Mouse (Mus musculus) heart, postnatal 0 days (tissue): ENCODE data around the gene Trim10. TPM values are rescaled to one million over a fixed set of nuclear protein-coding genes. Genes with fewer than 3 reads are reported as not detected.

Experiments
- ATAC-seq: fragments of 200-750 bp; cut with Nextera tagmentation; 2 replicates; pipeline ENCODE4 v1.8.0; 2017; ENCODE audit warnings: low read depth, moderate number of reproducible peaks, moderate library complexity; ENCODE audit not compliant: insufficient read depth
- DNase-seq: peaks from one replicate; pipeline ENCODE4 v3.0.0-alpha.2; 2016; ENCODE audit warnings: low spot score
- H3K27ac ChIP-seq: fragments of 300-500 bp; sonication (generic); 2 replicates; pipeline ENCODE4 v1.5.1; 2014; ENCODE audit warnings: low read depth, mild to moderate bottlenecking
- H3K27me3 ChIP-seq: fragments of 300-500 bp; sonication (generic); 2 replicates; pipeline ENCODE4 v1.6.1; 2014; ENCODE audit warnings: low read length, mixed read lengths; ENCODE audit not compliant: control insufficient read depth, insufficient read depth
- H3K36me3 ChIP-seq: fragments of 300-500 bp; sonication (generic); replicated peaks from 2 replicates; pipeline ENCODE4 v1.6.1; 2014; ENCODE audit warnings: low read length, mixed read lengths; ENCODE audit not compliant: control insufficient read depth, insufficient read depth
- H3K4me1 ChIP-seq: fragments of 300-500 bp; sonication (generic); 2 replicates; pipeline ENCODE4 v1.6.1; 2014; ENCODE audit warnings: antibody characterized with exemption; ENCODE audit not compliant: control insufficient read depth, insufficient read depth
- H3K4me2 ChIP-seq: fragments of 300-500 bp; sonication (generic); 2 replicates; pipeline ENCODE4 v1.6.1; 2014; ENCODE audit warnings: low read depth, mild to moderate bottlenecking, low read length, moderate library complexity
- H3K4me3 ChIP-seq: fragments of 300-500 bp; sonication (generic); 2 replicates; pipeline ENCODE4 v1.5.1; 2014; ENCODE audit warnings: low read depth, low read length
- H3K9ac ChIP-seq: fragments of 300-500 bp; sonication (generic); replicated peaks from 2 replicates; pipeline ENCODE4 v1.6.1; 2014; ENCODE audit warnings: low read depth, low read length, mixed read lengths
- H3K9me3 ChIP-seq: fragments of 300-500 bp; sonication (generic); replicated peaks from 2 replicates; pipeline ENCODE4 v1.6.1; 2016; ENCODE audit warnings: low read length; ENCODE audit not compliant: control insufficient read depth
- CTCF ChIP-seq: IDR thresholded peaks from 2 replicates; pipeline ENCODE4 v1.5.1; 2016; ENCODE audit warnings: antibody characterized with exemption, control low read depth, low read depth
- EP300 ChIP-seq: IDR thresholded peaks from 2 replicates; pipeline ENCODE4 v1.6.1; 2016; ENCODE audit warnings: antibody characterized with exemption, low read depth
- WGBS: fragments of 180-500 bp; shearing (Covaris S2); extraction: QIAGEN DNeasy Blood & Tissue Kit; methylation state at CpG from one replicate; pipeline ENCODE4 v1.1.7; 2014; 5-methylcytosine and 5-hydroxymethylcytosine counted together
- polyA plus RNA-seq: library from polyadenylated mRNA; unstranded; fragments of >200 nt; fragmentation: Nextera tagmentation; extraction: Ambion mirVana; gene quantifications from 2 replicates; pipeline ENCODE4 v1.2.1, GENCODE M21; 2015
- total RNA-seq: library from RNA; depleted of rRNA; stranded (reverse); fragments of >200 nt; gene quantifications from 2 replicates; pipeline ENCODE4 v1.2.3, GENCODE M21; 2014; ENCODE audit warnings: low replicate concordance

Gene Trim10
- total and polyA plus RNA-seq, 2 experiments from 2014 or later, result 0.15 to 0.97 TPM

GRCm38 (mm10) chr17:36900691-36901090 is 31.3 kb downstream of the Trim10 start:
- Histone ChIP-seq H3K4me2 (no peak overlapping the region), H3K4me3 (no peak overlapping the region), H3K27me3 (no peaks in the 10 kb centered on the region), H3K36me3 (no peaks in the 10 kb centered on the region), H3K4me1 (no peaks in the 10 kb centered on the region), H3K27ac (no peak overlapping the region), H3K9ac (no peak overlapping the region), H3K9me3 (no peaks in the 10 kb centered on the region)
- ATAC-seq (no peak), DNase-seq (no peak)
- 37% methylated on average over 1 of the region's 1 CpGs for WGBS
- TF ChIP-seq EP300, result no peak
- peak; percentile 24 for TF ChIP-seq CTCF

- 56% methylated on average over 3 of the region's 3 CpGs for WGBS
- H3K4me2 ChIP-seq, result no peak overlapping the region
- no peak overlapping the region for H3K27ac ChIP-seq
- TF ChIP-seq CTCF (no peak), EP300 (no peak)
- no peak overlapping the region for H3K9ac ChIP-seq
- no peak for DNase-seq
- H3K4me1 ChIP-seq, result no peaks in the 10 kb centered on the region
- ATAC-seq, result no peak
- no peaks in the 10 kb centered on the region for H3K9me3 ChIP-seq
- H3K27me3 ChIP-seq, result no peaks in the 10 kb centered on the region
- H3K4me3 ChIP-seq, result no peak overlapping the region
- H3K36me3 ChIP-seq, result no peaks in the 10 kb centered on the region
These were observed 34.3 kb downstream of the Trim10 start for GRCm38 (mm10) chr17:36903651-36904050.

GRCm38 (mm10) chr17:36908235-36908634 is 38.9 kb downstream of the Trim10 start:
- Histone ChIP-seq H3K4me2 (no peak overlapping the region), H3K4me1 (no peaks in the 10 kb centered on the region), H3K9me3 (no peaks in the 10 kb centered on the region), H3K4me3 (no peak overlapping the region), H3K9ac (no peak overlapping the region), H3K27me3 (peaks cover 8% of the 10 kb centered on the region), H3K27ac (no peak overlapping the region), H3K36me3 (no peaks in the 10 kb centered on the region)
- ATAC-seq, result no peak
- WGBS, result 48% methylated on average over 1 of the region's 1 CpGs
- DNase-seq, result no peak
- no peak for TF ChIP-seq EP300
- no peak for TF ChIP-seq CTCF

GRCm38 (mm10) chr17:36909802-36910201 is 40.4 kb downstream of the Trim10 start:
- TF ChIP-seq CTCF, result no peak
- TF ChIP-seq EP300, result no peak
- no peaks in the 10 kb centered on the region for H3K4me1 ChIP-seq
- H3K27ac ChIP-seq, result no peak overlapping the region
- H3K9ac ChIP-seq, result no peak overlapping the region
- ATAC-seq (no peak), DNase-seq (no peak)
- H3K27me3 ChIP-seq, result peaks cover 11% of the 10 kb centered on the region
- 33% methylated on average over 4 of the region's 4 CpGs for WGBS
- H3K4me3 ChIP-seq, result no peak overlapping the region
- H3K36me3 ChIP-seq, result no peaks in the 10 kb centered on the region
- no peaks in the 10 kb centered on the region for H3K9me3 ChIP-seq
- no peak overlapping the region for H3K4me2 ChIP-seq

GRCm38 (mm10) chr17:36912031-36912430 is 42.7 kb downstream of the Trim10 start:
- Histone ChIP-seq H3K4me1 (no peaks in the 10 kb centered on the region), H3K36me3 (no peaks in the 10 kb centered on the region), H3K4me3 (no peak overlapping the region), H3K27ac (no peak overlapping the region), H3K9ac (no peak overlapping the region), H3K27me3 (peaks cover 26% of the 10 kb centered on the region), H3K9me3 (no peaks in the 10 kb centered on the region), H3K4me2 (no peak overlapping the region)
- WGBS, result 55% methylated on average over 2 of the region's 2 CpGs
- ATAC-seq, result no peak
- TF ChIP-seq EP300 (no peak), CTCF (no peak)
- DNase-seq, result no peak

- Histone ChIP-seq H3K4me1 (no peaks in the 10 kb centered on the region), H3K9ac (no peak overlapping the region), H3K36me3 (no peaks in the 10 kb centered on the region), H3K27ac (no peak overlapping the region), H3K4me3 (no peak overlapping the region), H3K27me3 (peaks cover 26% of the 10 kb centered on the region), H3K4me2 (no peak overlapping the region), H3K9me3 (no peaks in the 10 kb centered on the region)
- WGBS, result 15% methylated on average over 2 of the region's 2 CpGs
- TF ChIP-seq EP300 (no peak), CTCF (peak; percentile 74)
- DNase-seq (peak; percentile 66), ATAC-seq (no peak)
These were observed 44.7 kb downstream of the Trim10 start for GRCm38 (mm10) chr17:36914108-36914507.
